Comparison of ENCODE assay signal across 8 mouse cellular contexts in the genomic region with DNA sequence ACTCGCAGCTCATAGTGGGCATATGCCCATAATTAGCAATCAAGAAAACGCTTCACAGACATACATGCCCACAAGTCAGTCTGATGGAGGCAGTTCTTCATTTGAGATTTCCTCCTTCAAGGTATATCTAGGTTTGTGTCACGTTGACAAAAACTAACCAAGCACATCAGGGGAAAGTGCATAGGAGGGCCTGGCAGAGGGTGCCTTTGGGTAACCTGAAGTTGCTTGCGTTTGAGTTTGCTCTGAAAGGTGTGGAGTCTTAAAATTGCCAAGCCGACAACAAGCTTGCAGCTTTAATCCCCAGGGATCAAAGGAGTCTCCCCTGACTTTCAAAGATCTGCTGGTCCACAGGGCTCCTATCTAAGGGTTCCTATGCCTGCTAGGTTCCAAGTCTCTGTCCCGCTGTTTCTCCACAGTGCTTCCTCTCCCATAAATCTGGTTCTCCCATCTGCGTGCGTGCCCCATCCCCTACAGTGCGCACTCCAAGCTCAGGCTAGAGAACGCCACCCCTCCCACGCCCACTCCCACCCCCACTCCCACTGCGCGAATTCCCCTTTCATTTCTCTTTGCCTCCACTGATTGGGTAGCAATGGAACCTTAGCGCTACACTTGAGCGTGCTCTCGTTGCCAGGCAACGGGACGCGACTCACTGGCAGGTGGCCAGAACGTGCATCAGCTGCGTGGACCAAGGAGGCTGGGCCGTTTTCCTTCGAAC. TPM values are rescaled to one million over a fixed set of nuclear protein-coding genes. Genes with fewer than 3 reads are reported as not detected.
DNase-seq lines count a peak whose midpoint lies in the region; ATAC-seq and TF ChIP-seq lines count a peak whose summit lies in the region.

A gene (plus strand): TSS at position 683 of the 715 bp plus-strand sequence.

- peaks cover 35% of the 10 kb centered on the region for H3K27me3 ChIP-seq in E14TG2a.4 (ENCODE audit: insufficient read depth, low read length)
- no peaks in the 10 kb centered on the region for H3K27me3 ChIP-seq in forebrain, embryonic 11.5 days (ENCODE audit: control insufficient read depth, insufficient read depth, low read length)
- peaks cover 2% of the 10 kb centered on the region; the same call in 1 of the 2 replicates for H3K27me3 ChIP-seq in liver, embryonic 16.5 days (ENCODE audit: control insufficient read depth, insufficient read depth, low read depth, low read length)

- no peak for TF ChIP-seq POLR2A in olfactory bulb, adult 2 months (IDR thresholded peaks at IDR 0.05; ENCODE audit: insufficient read depth, low read depth, low read length)

- WGBS in forebrain, embryonic 11.5 days, result 13% methylated on average over 23 of the region's 23 CpGs
- 10% methylated on average over 23 of the region's 23 CpGs for WGBS in liver, embryonic 16.5 days (ENCODE audit: insufficient replicate concordance)
- 11% methylated on average over 23 of the region's 23 CpGs for WGBS in olfactory bulb, adult 2 months

- intact Hi-C loops in heart, postnatal 25 days (cut with DNase I), result no loop called here

- peak; percentile 94 for ATAC-seq in forebrain, embryonic 11.5 days (replicated peaks; ENCODE audit: low FRiP score)
- no peak for ATAC-seq in liver, embryonic 16.5 days (ENCODE audit: low read depth)

- H3K27ac ChIP-seq in forebrain, embryonic 11.5 days (ENCODE audit: low read depth, low read length), result no peak within 1 kb of the TSS
- H3K27ac ChIP-seq in liver, embryonic 16.5 days (ENCODE audit: low read length), result no peak within 1 kb of the TSS
- H3K27ac ChIP-seq in olfactory bulb, adult 2 months (ENCODE audit: insufficient read depth, low read depth, low read length), result no peak within 1 kb of the TSS

- peak within 1 kb of the TSS; percentile 77 for H3K4me2 ChIP-seq in forebrain, embryonic 11.5 days (ENCODE audit: low read depth, low read length, severe bottlenecking)
- peak within 1 kb of the TSS; percentile 55 for H3K4me2 ChIP-seq in liver, embryonic 16.5 days (ENCODE audit: low read depth, low read length)

- DNase-seq in brain, adult 2 months (ENCODE audit: low read depth, low spot score), result peak; percentile 82
- peak; percentile 85 for DNase-seq in forebrain, embryonic 11.5 days (ENCODE audit: low spot score)
- peak; percentile 4 for DNase-seq in heart, postnatal 25 days (ENCODE audit: low spot score)
- peak; percentile 79 for DNase-seq in layer of hippocampus, adult 11-12 months (ENCODE audit: low spot score)
- peak; percentile 26 for DNase-seq in urinary bladder, postnatal 10 days (ENCODE audit: low spot score)

- H3K36me3 ChIP-seq in E14TG2a.4 (ENCODE audit: insufficient read depth, low read length), result no peaks in the 10 kb centered on the region
- H3K36me3 ChIP-seq in forebrain, embryonic 11.5 days (ENCODE audit: control insufficient read depth, insufficient read depth, low read length), result no peaks in the 10 kb centered on the region
- H3K36me3 ChIP-seq in liver, embryonic 16.5 days (ENCODE audit: control insufficient read depth, insufficient read depth), result no peaks in the 10 kb centered on the region

- peak within 1 kb of the TSS; percentile 61 for H3K4me3 ChIP-seq in E14TG2a.4 (replicated peaks; ENCODE audit: low read length)
- H3K4me3 ChIP-seq in forebrain, embryonic 11.5 days (ENCODE audit: low read depth, low read length), result peak within 1 kb of the TSS; percentile 38
- peak within 1 kb of the TSS; percentile 41 for H3K4me3 ChIP-seq in liver, embryonic 16.5 days (ENCODE audit: low read depth, low read length)
- peak within 1 kb of the TSS; percentile 67 for H3K4me3 ChIP-seq in olfactory bulb, adult 2 months (ENCODE audit: insufficient read depth, low read depth, low read length)

- H3K9me3 ChIP-seq in E14TG2a.4 (ENCODE audit: low read length), result no peaks in the 10 kb centered on the region
- H3K9me3 ChIP-seq in forebrain, embryonic 11.5 days (ENCODE audit: control insufficient read depth, low read length), result no peaks in the 10 kb centered on the region
- H3K9me3 ChIP-seq in liver, embryonic 16.5 days (replicated peaks; ENCODE audit: control insufficient read depth, low read length), result no peaks in the 10 kb centered on the region

- TF ChIP-seq CTCF in E14TG2a.4 (conservative IDR thresholded peaks at IDR 0.05; ENCODE audit: low read length), result no peak
- no peak for TF ChIP-seq CTCF in olfactory bulb, adult 2 months (IDR thresholded peaks at IDR 0.05; ENCODE audit: insufficient read depth, low read depth, low read length)

- peaks cover 7% of the 10 kb centered on the region; the same call in 1 of the 2 replicates for H3K4me1 ChIP-seq in E14TG2a.4 (replicated peaks; ENCODE audit: low read depth, low read length)
- H3K4me1 ChIP-seq in forebrain, embryonic 11.5 days (replicated peaks; ENCODE audit: control insufficient read depth, insufficient read depth, low read length), result no peaks in the 10 kb centered on the region
- no peaks in the 10 kb centered on the region; the same call in 1 of the 2 replicates for H3K4me1 ChIP-seq in liver, embryonic 16.5 days (ENCODE audit: control insufficient read depth, low read depth, low read length)
- H3K4me1 ChIP-seq in olfactory bulb, adult 2 months (ENCODE audit: control insufficient read depth, insufficient read depth, low read length), result peaks cover 7% of the 10 kb centered on the region

- H3K9ac ChIP-seq in forebrain, embryonic 11.5 days (ENCODE audit: low read length), result peak within 1 kb of the TSS; percentile 27; the same call in 1 of the 2 replicates
- no peak within 1 kb of the TSS for H3K9ac ChIP-seq in liver, embryonic 16.5 days (ENCODE audit: low read depth, low read length)

RNA-seq across cellular contexts. Expression of the gene that starts here (rescaled TPM):
- not detected in 2 replicates for polyA plus RNA-seq in forebrain, embryonic 11.5 days (2014; fragmentation: Nextera tagmentation; extraction: Ambion mirVana)
- total RNA-seq in heart, postnatal 25 days (2021), result not detected
- not detected in 2 replicates for polyA plus RNA-seq in liver, embryonic 16.5 days (2015; fragmentation: Nextera tagmentation; extraction: Ambion mirVana)
- not detected in 2 replicates for polyA plus RNA-seq in olfactory bulb, adult 2 months (2012; ENCODE audit: insufficient read depth, insufficient read length, low replicate concordance, missing spikeins)

Comparison
In these comparisons a context has a peak if more than half of its experiments do, and no peak if none do; other contexts are left out.
1. Peak in DNase-seq, ATAC-seq, H3K4me3 ChIP-seq, H3K9ac ChIP-seq and H3K4me2 ChIP-seq in forebrain, embryonic 11.5 days; RNA of the gene not detected or under 1 TPM.
2. Peak in DNase-seq in heart, postnatal 25 days; RNA of the gene not detected or under 1 TPM.
3. DNase-seq: peak in every context shown above with its lines; median percentile 85 in forebrain, embryonic 11.5 days; 82 in brain, adult 2 months; 79 in layer of hippocampus, adult 11-12 months; 26 in urinary bladder, postnatal 10 days; 4 in heart, postnatal 25 days.